In the genomic region with DNA sequence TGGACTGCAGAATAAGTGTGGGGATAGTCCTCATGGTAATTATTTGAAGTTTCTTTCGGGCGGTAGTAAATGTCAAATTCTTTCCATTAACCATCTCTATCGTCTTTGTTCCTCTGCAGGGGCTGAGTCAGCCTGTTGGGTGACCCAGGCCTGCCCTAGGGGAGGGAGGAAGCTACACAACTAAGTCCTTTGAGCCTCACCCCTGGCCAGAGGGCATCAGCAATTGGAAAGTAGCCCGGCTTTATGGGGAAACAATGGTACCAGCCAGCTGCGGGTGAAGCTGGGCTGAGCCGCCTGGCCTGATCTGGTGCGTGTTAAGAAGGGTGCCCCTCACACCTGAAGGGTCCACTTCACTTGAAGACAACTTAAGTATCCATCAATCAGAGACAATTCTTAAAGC, we compare ENCODE assay signal across 9 mouse cellular contexts. TPM values are rescaled to one million over a fixed set of nuclear protein-coding genes. Genes with fewer than 3 reads are reported as not detected.
DNase-seq lines count a peak whose midpoint lies in the region.
"Had no signal": no experiment of that assay in that cellular context is flagged by ENCODE, and none has a peak within 500 bp of the region (broad histone marks: within the 10 kb centered on the region; RNA-seq: fewer than 3 reads in every experiment).

No protein-coding gene starts in this region.

- intact Hi-C loops in gastrocnemius, postnatal 14 days (cut with DNase I; ENCODE audit: low total_unique reads) = no loop called here
- intact Hi-C loops in left cerebral cortex, postnatal 4 days (cut with DNase I) = no loop called here

- DNase-seq in gastrocnemius, postnatal 14 days = peak; percentile 5
- DNase-seq in gastrocnemius, postnatal 10 days = no peak
- DNase-seq in left cerebral cortex, adult 9 months (ENCODE audit: low spot score in 2 of 2) = peak; percentile 47 to 52
- DNase-seq in left cerebral cortex, postnatal 4 days = no peak
- peak; percentile 36 to 44 for DNase-seq in adrenal gland, postnatal 36 days
- peak; percentile 75 to 92 for DNase-seq in kidney, postnatal 25 days
- no peak for DNase-seq in frontal cortex, postnatal 25 days (ENCODE audit: low spot score in 2 of 2)
- no peak for DNase-seq in thymus, postnatal 14 days
- DNase-seq: liver had no signal

RNA-seq across cellular contexts. Expression of gene Ahcy, which starts 25.1 kb away (rescaled TPM):
- 10 to 100 TPM; 15.4 to 18.3 TPM for total RNA-seq in gastrocnemius, postnatal 14 days (2021)
- 10 to 100 TPM; 18.9 to 22.7 TPM for total RNA-seq in gastrocnemius, postnatal 10 days (2021)
- 10 to 100 TPM; 22.0 to 23.0 TPM for total RNA-seq in left cerebral cortex, postnatal 4 days (2021)
- 10 to 100 TPM; 36.5 to 37.1 TPM for total RNA-seq in adrenal gland, postnatal 36 days (2021)

RNA-seq across cellular contexts. Expression of gene Itch, which starts 33.9 kb away (rescaled TPM):
- total RNA-seq in gastrocnemius, postnatal 14 days (2021) = 10 to 100 TPM; 23.0 to 24.4 TPM
- 10 to 100 TPM; 25.7 to 33.8 TPM for total RNA-seq in gastrocnemius, postnatal 10 days (2021)
- 10 to 100 TPM; 39.0 to 43.4 TPM for total RNA-seq in left cerebral cortex, postnatal 4 days (2021)
- 10 to 100 TPM; 47.1 to 51.2 TPM for total RNA-seq in adrenal gland, postnatal 36 days (2021)

Comparison
In these comparisons a context has a peak if more than half of its experiments do, and no peak if none do; other contexts are left out.
1. DNase-seq: peak in gastrocnemius, postnatal 14 days (single experiment), left cerebral cortex, adult 9 months (2 of 2), adrenal gland, postnatal 36 days (2 of 2) and kidney, postnatal 25 days (2 of 2); none in gastrocnemius, postnatal 10 days (single experiment), left cerebral cortex, postnatal 4 days (single experiment), frontal cortex, postnatal 25 days (0 of 2) and thymus, postnatal 14 days (single experiment).